Mouse (Mus musculus): ENCODE measurements around the gene Inafm1. TPM values are rescaled to one million over a fixed set of nuclear protein-coding genes. Genes with fewer than 3 reads are reported as not detected.
"Not testable (repeated sequence)": the region's sequence is repeated elsewhere in the genome, so short reads cannot be mapped to it uniquely, and the experiment has no call there.

Inafm1 gene
- total and polyA plus RNA-seq, 3 experiments: 1.5 to 9.5 (median 7.4) TPM

DNA sequence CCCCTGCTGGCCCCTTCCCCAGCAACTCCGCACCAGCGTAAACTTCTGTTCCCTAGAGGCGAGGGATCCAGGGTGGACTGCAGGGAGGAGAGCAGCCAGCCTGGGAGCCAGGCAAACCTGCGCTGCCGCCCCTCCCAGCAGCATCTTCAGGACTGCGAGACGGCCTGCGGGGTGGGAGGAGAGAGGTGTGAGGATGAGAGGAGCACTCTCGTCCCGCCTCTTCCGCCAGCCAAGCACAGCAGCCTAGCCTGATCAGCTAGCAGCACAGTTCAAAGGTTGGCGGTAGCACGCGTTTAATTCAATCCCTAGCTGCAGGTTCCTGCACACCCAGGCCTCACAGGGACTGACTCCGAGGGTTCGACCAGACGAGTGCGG lies 336 bp upstream of the Inafm1 start:
- Histone ChIP-seq H3K9ac (ENCODE audit: insufficient read depth, low read depth) (peak overlapping the region; percentile 21; the same call in 1 of the 2 replicates), H3K36me3 (replicated peaks in 1 of 2; ENCODE audit: control insufficient read depth in 1 of 2, insufficient read depth in 1 of 2, low read length in 1 of 2) (peaks cover 32 to 56% of the 10 kb centered on the region in 2 experiments), H3K4me2 (ENCODE audit: insufficient read depth, low read depth, poor library complexity, severe bottlenecking) (peak overlapping the region; percentile 30; the same call in 1 of the 2 replicates), H3K79me2 (replicated peaks; ENCODE audit: control insufficient read depth, extremely low read depth, insufficient read depth, poor library complexity, severe bottlenecking) (no peaks in the 10 kb centered on the region), H3K4me1 (ENCODE audit: control insufficient read depth in 1 of 2, insufficient read depth in 2 of 2) (peaks cover 13 to 27% of the 10 kb centered on the region in 2 experiments), H3K27ac (ENCODE audit: insufficient read depth, low read depth) (peak overlapping the region; percentile 50), H3K27me3 (replicated peaks) (no peaks in the 10 kb centered on the region), H3K4me3 (replicated peaks in 1 of 3; ENCODE audit: low read depth in 2 of 3, low read length in 2 of 3, poor library complexity in 1 of 3) (peak overlapping the region; percentile 45 to 72 (median 65)), H3K9me3 (replicated peaks; ENCODE audit: low read length) (no peaks in the 10 kb centered on the region)
- TF ChIP-seq CHD2 (IDR thresholded peaks at IDR 0.05; ENCODE audit: low read length): no peak
- peak; percentile 32; the same call in 1 of the 2 replicates for TF ChIP-seq MYC (IDR thresholded peaks at IDR 0.05; ENCODE audit: low read depth, low read length)
- peak; percentile 54 for TF ChIP-seq POLR2A (IDR thresholded peaks at IDR 0.05; ENCODE audit: low read depth, low read length)
- no peak for TF ChIP-seq ZKSCAN1 (IDR thresholded peaks at IDR 0.05; ENCODE audit: borderline replicate concordance, low read depth, low read length)
- TF ChIP-seq NELFE (IDR thresholded peaks at IDR 0.05; ENCODE audit: low read depth, low read length): peak; percentile 49; the same call in 1 of the 2 replicates
- TF ChIP-seq SIN3A (IDR thresholded peaks at IDR 0.05; ENCODE audit: low read length): peak; percentile 45
- dilution Hi-C loops (cut with MboI; ENCODE audit: extremely low pct_ligation_motif_present, extremely low pct_unique_long_range_greater_than_20kb, low sequenced_read_pairs) (no loop called here), in situ Hi-C loops (cut with MboI; ENCODE audit: low pct_ligation_motif_present, low pct_unique_long_range_greater_than_20kb, low sequenced_read_pairs) (loop anchor here (5.0 to 25.0 kb wide), 2 partner anchors 91 to 211 kb away; partner anchors contain the start of gene Zfp541)
- peak; percentile 67 for DNase-seq (ENCODE audit: extremely low read depth)

DNA sequence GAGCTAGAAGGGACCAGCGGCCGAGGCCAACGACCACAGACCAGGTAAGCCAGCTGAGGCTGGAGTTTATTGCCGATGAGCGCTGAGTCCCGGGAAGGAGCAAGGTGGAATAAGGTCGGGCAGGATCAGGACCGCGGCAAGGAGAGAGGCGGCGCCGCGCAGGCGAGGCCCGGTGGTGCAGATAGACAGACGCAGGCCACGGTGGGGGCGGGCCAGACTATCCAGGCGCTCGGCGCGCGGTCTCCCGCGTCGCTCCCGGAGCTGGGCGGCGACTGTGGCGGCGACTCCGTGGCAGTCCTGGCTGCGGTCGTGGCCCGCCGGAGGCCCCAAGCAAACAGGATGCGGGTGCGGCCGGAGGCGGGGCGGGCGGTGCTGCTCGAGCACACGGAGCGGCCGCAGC lies 736 bp downstream of the Inafm1 start:
- in situ Hi-C loops (cut with MboI; ENCODE audit: low pct_ligation_motif_present, low pct_unique_long_range_greater_than_20kb, low sequenced_read_pairs): loop anchor here (5.0 to 25.0 kb wide), 2 partner anchors 90 to 210 kb away; partner anchors contain the start of gene Zfp541
- no peaks in the 10 kb centered on the region for H3K79me2 ChIP-seq (replicated peaks; ENCODE audit: control insufficient read depth, extremely low read depth, insufficient read depth, poor library complexity, severe bottlenecking)
- dilution Hi-C loops (cut with MboI; ENCODE audit: extremely low pct_ligation_motif_present, extremely low pct_unique_long_range_greater_than_20kb, low sequenced_read_pairs): no loop called here
- peak overlapping the region; percentile 67 for H3K4me2 ChIP-seq (ENCODE audit: insufficient read depth, low read depth, poor library complexity, severe bottlenecking)
- peak overlapping the region; percentile 55 for H3K9ac ChIP-seq (ENCODE audit: insufficient read depth, low read depth)
- H3K36me3 ChIP-seq (replicated peaks in 1 of 2; ENCODE audit: control insufficient read depth in 1 of 2, insufficient read depth in 1 of 2, low read length in 1 of 2): peaks cover 23 to 46% of the 10 kb centered on the region in 2 experiments
- H3K4me3 ChIP-seq (replicated peaks in 1 of 3; ENCODE audit: low read depth in 2 of 3, low read length in 2 of 3, poor library complexity in 1 of 3): peak overlapping the region; percentile 58 to 72 (median 65)
- peak overlapping the region; percentile 40; the same call in 1 of the 2 replicates for H3K27ac ChIP-seq (ENCODE audit: insufficient read depth, low read depth)
- TF ChIP-seq GABPA (IDR thresholded peaks at IDR 0.05; ENCODE audit: insufficient replicate concordance, low read depth, low read length) (no peak), MEF2A (IDR thresholded peaks at IDR 0.05; ENCODE audit: borderline replicate concordance, low read depth, low read length) (0 out of 2 replicates have a peak, but pooled peaks have one; percentile 4)
- H3K9me3 ChIP-seq (replicated peaks; ENCODE audit: low read length): no peaks in the 10 kb centered on the region
- peaks cover 13 to 27% of the 10 kb centered on the region in 2 experiments for H3K4me1 ChIP-seq (ENCODE audit: control insufficient read depth in 1 of 2, insufficient read depth in 2 of 2)
- H3K27me3 ChIP-seq (replicated peaks): no peaks in the 10 kb centered on the region
- DNase-seq (ENCODE audit: extremely low read depth): peak; percentile 39

GRCm38 (mm10) chr7:16271139-16271538 lies 2.3 kb downstream of the Inafm1 start:
- peaks cover 13 to 27% of the 10 kb centered on the region in 2 experiments for H3K4me1 ChIP-seq (ENCODE audit: control insufficient read depth in 1 of 2, insufficient read depth in 2 of 2)
- dilution Hi-C loops (cut with MboI; ENCODE audit: extremely low pct_ligation_motif_present, extremely low pct_unique_long_range_greater_than_20kb, low sequenced_read_pairs) (no loop called here), in situ Hi-C loops (cut with MboI; ENCODE audit: low pct_ligation_motif_present, low pct_unique_long_range_greater_than_20kb, low sequenced_read_pairs) (loop anchor here (5.0 to 25.0 kb wide), 2 partner anchors 89 to 209 kb away; partner anchors contain the start of gene Zfp541)
- no peaks in the 10 kb centered on the region for H3K79me2 ChIP-seq (replicated peaks; ENCODE audit: control insufficient read depth, extremely low read depth, insufficient read depth, poor library complexity, severe bottlenecking)
- TF ChIP-seq GABPA (IDR thresholded peaks at IDR 0.05; ENCODE audit: insufficient replicate concordance, low read depth, low read length) (no peak), E2F4 (IDR thresholded peaks at IDR 0.05; ENCODE audit: insufficient replicate concordance, low read depth, low read length) (no peak), SIN3A (IDR thresholded peaks at IDR 0.05; ENCODE audit: low read length) (no peak), CTCF (conservative IDR thresholded peaks at IDR 0.05 in 1 of 2, IDR thresholded peaks at IDR 0.05 in 1 of 2; ENCODE audit: low read depth in 2 of 2, low read length in 2 of 2) (no peak), MAFK (IDR thresholded peaks at IDR 0.05; ENCODE audit: insufficient replicate concordance, low read length) (no peak), JUN (IDR thresholded peaks at IDR 0.05; ENCODE audit: insufficient read depth, low read depth, low read length) (no peak), IRF4 (IDR thresholded peaks at IDR 0.05; ENCODE audit: low read depth, low read length) (no peak), ZNF384 (IDR thresholded peaks at IDR 0.05; ENCODE audit: low read depth, low read length) (no peak), ZMIZ1 (IDR thresholded peaks at IDR 0.05; ENCODE audit: low read depth, low read length) (no peak), MXI1 (IDR thresholded peaks at IDR 0.05; ENCODE audit: low read depth, low read length) (no peak)
- no peak overlapping the region for H3K4me2 ChIP-seq (ENCODE audit: insufficient read depth, low read depth, poor library complexity, severe bottlenecking)
- H3K27me3 ChIP-seq (replicated peaks): no peaks in the 10 kb centered on the region
- no peak overlapping the region for H3K27ac ChIP-seq (ENCODE audit: insufficient read depth, low read depth)
- DNase-seq (ENCODE audit: extremely low read depth): no peak
- no peak overlapping the region for H3K9ac ChIP-seq (ENCODE audit: insufficient read depth, low read depth)
- H3K9me3 ChIP-seq (replicated peaks; ENCODE audit: low read length): no peaks in the 10 kb centered on the region
- no peak overlapping the region for H3K4me3 ChIP-seq (replicated peaks in 1 of 3; ENCODE audit: low read depth in 2 of 3, low read length in 2 of 3, poor library complexity in 1 of 3)
- peaks cover 11 to 30% of the 10 kb centered on the region in 2 experiments for H3K36me3 ChIP-seq (replicated peaks in 1 of 2; ENCODE audit: control insufficient read depth in 1 of 2, insufficient read depth in 1 of 2, low read length in 1 of 2)

DNA sequence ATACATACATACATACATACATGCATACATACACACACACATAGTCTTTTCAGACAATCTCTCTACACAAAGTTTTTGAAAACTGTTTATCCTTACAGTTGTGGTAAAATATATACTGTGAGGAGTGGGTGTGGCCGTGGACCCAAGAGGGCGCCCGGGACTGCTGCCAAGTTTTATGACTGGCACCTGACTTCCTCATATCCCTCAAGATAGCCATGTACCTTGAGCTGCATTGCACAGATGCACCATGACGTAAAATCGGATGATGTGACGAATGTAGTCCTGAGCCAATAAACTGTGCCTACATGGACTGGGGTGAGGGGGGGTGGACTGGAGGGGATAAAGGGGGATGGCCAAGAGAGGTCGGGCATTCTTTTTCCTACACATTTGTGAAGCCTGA lies 6.8 kb downstream of the Inafm1 start:
- H3K4me3 ChIP-seq (replicated peaks in 1 of 3; ENCODE audit: low read depth in 2 of 3, low read length in 2 of 3, poor library complexity in 1 of 3); H3K9ac ChIP-seq (ENCODE audit: insufficient read depth, low read depth); H3K9me3 ChIP-seq (replicated peaks; ENCODE audit: low read length); DNase-seq (ENCODE audit: extremely low read depth); H3K27me3 ChIP-seq (replicated peaks); H3K36me3 ChIP-seq (replicated peaks in 1 of 2; ENCODE audit: control insufficient read depth in 1 of 2, insufficient read depth in 1 of 2, low read length in 1 of 2); dilution Hi-C loops (cut with MboI; ENCODE audit: extremely low pct_ligation_motif_present, extremely low pct_unique_long_range_greater_than_20kb, low sequenced_read_pairs); H3K79me2 ChIP-seq (replicated peaks; ENCODE audit: control insufficient read depth, extremely low read depth, insufficient read depth, poor library complexity, severe bottlenecking); H3K27ac ChIP-seq (ENCODE audit: insufficient read depth, low read depth); H3K4me2 ChIP-seq (ENCODE audit: insufficient read depth, low read depth, poor library complexity, severe bottlenecking): not testable (repeated sequence)
- in situ Hi-C loops (cut with MboI; ENCODE audit: low pct_ligation_motif_present, low pct_unique_long_range_greater_than_20kb, low sequenced_read_pairs): loop anchor here (25.0 kb wide), 1 partner anchor 204 kb away; the partner anchor contains the start of gene Zfp541
- H3K4me1 ChIP-seq (ENCODE audit: control insufficient read depth in 1 of 2, insufficient read depth in 2 of 2): peaks cover 6 to 12% of the 10 kb centered on the region in 2 experiments; a peak in 3 of 4 replicates
